Mouse (Mus musculus): ENCODE measurements around the gene Senp2. TPM values are rescaled to one million over a fixed set of nuclear protein-coding genes. Genes with fewer than 3 reads are reported as not detected.

The Senp2 gene
- polyA plus RNA-seq, 1 experiment: 87.9 TPM

DNA sequence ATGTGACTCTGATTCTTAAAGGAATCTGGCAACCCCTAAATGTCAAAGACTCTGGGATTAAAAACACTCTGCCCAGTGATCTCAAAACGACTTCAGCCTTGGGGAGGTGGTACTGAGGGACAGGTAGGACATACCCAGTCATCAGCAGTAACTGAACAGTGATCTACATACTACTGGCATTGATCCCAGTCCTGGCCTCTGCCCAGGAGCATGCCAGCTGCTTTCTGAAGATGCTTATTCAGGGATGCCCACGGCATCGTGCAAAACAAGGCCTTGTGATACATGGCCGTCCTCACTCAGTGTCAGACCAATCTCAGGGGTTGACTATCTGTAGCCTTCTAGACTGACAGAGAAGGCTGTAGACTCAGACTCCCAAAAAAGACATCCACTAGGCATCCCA is 76.1 kb downstream of the Senp2 start:
- Histone ChIP-seq H3K27me3 (ENCODE audit: control insufficient read depth, insufficient read depth, low read length, poor library complexity, severe bottlenecking) (no peaks in the 10 kb centered on the region), H3K4me3 (ENCODE audit: low read depth, low read length) (no peak overlapping the region), H3K9ac (ENCODE audit: low read depth, poor library complexity, severe bottlenecking) (no peak overlapping the region), H3K4me1 (ENCODE audit: control insufficient read depth, insufficient read depth, low read length) (no peaks in the 10 kb centered on the region), H3K27ac (ENCODE audit: insufficient read depth, low read length) (no peak overlapping the region), H3K36me3 (ENCODE audit: control insufficient read depth, insufficient read depth, low read length, poor library complexity, severe bottlenecking) (no peaks in the 10 kb centered on the region), H3K9me3 (replicated peaks; ENCODE audit: control insufficient read depth, insufficient read depth, low read length, poor library complexity, severe bottlenecking) (no peaks in the 10 kb centered on the region)
- TF ChIP-seq POLR2A (IDR thresholded peaks at IDR 0.05; ENCODE audit: insufficient read depth, low read length): no peak
- TF ChIP-seq CTCF (IDR thresholded peaks at IDR 0.05; ENCODE audit: low read depth, low read length): no peak
- no peak for TF ChIP-seq EP300 (IDR thresholded peaks at IDR 0.05; ENCODE audit: insufficient read depth, low read depth, low read length)

DNA sequence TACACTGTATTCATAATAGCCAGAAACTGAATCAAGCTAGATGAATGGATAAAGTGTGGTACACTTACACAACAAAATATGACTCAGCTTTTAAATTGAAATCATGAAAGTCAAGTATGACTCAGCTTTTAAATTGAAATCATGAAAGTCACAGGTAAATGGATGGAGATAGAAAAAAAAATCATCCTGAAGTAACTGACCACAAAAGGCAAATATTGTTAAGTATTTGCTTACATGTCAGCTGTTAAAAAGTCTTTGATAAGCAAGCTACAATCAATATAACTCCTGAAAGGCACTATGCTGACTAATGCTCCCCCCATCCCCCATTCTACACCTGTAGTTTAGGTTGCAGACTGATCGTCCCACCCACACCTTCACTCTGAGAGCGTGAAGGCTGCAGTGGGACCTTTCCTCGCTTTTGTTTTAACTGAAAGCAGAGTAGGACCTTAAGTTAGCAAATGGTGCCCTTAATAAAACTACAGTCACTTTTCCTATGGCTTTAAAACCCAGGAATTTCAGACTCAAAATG is 82.0 kb downstream of the Senp2 start:
- Histone ChIP-seq H3K36me3 (ENCODE audit: control insufficient read depth, insufficient read depth, low read length, poor library complexity, severe bottlenecking) (no peaks in the 10 kb centered on the region), H3K27ac (ENCODE audit: insufficient read depth, low read length) (no peak overlapping the region), H3K4me3 (ENCODE audit: low read depth, low read length) (no peak overlapping the region), H3K9me3 (replicated peaks; ENCODE audit: control insufficient read depth, insufficient read depth, low read length, poor library complexity, severe bottlenecking) (no peaks in the 10 kb centered on the region), H3K27me3 (ENCODE audit: control insufficient read depth, insufficient read depth, low read length, poor library complexity, severe bottlenecking) (no peaks in the 10 kb centered on the region), H3K4me1 (ENCODE audit: control insufficient read depth, insufficient read depth, low read length) (peaks cover 5% of the 10 kb centered on the region), H3K9ac (ENCODE audit: low read depth, poor library complexity, severe bottlenecking) (no peak overlapping the region)
- TF ChIP-seq EP300 (IDR thresholded peaks at IDR 0.05; ENCODE audit: insufficient read depth, low read depth, low read length) (no peak), CTCF (IDR thresholded peaks at IDR 0.05; ENCODE audit: low read depth, low read length) (no peak), POLR2A (IDR thresholded peaks at IDR 0.05; ENCODE audit: insufficient read depth, low read length) (no peak)

DNA sequence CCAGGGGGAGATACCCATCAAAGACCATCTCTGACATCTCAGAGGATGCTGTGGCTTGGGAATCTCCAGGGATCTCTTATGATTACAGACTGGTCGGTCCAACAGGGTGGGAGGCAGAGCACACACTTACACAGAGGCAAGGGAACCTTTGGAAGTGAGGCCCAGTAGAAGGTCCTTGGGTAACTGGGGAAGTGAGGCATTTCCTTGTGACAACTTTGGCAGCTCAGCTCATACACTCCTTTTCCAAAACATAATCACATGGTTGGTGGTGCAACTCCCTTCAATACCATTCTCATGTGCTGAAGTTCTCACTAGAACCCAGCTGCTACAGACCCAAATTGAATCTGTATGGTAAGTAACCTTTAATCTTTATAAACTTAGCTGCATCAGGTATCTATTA is 86.5 kb downstream of the Senp2 start:
- Histone ChIP-seq H3K9me3 (replicated peaks; ENCODE audit: control insufficient read depth, insufficient read depth, low read length, poor library complexity, severe bottlenecking) (peaks cover 3% of the 10 kb centered on the region), H3K27me3 (ENCODE audit: control insufficient read depth, insufficient read depth, low read length, poor library complexity, severe bottlenecking) (no peaks in the 10 kb centered on the region), H3K36me3 (ENCODE audit: control insufficient read depth, insufficient read depth, low read length, poor library complexity, severe bottlenecking) (no peaks in the 10 kb centered on the region), H3K27ac (ENCODE audit: insufficient read depth, low read length) (no peak overlapping the region), H3K9ac (ENCODE audit: low read depth, poor library complexity, severe bottlenecking) (no peak overlapping the region), H3K4me3 (ENCODE audit: low read depth, low read length) (no peak overlapping the region), H3K4me1 (ENCODE audit: control insufficient read depth, insufficient read depth, low read length) (peaks cover 8% of the 10 kb centered on the region)
- TF ChIP-seq EP300 (IDR thresholded peaks at IDR 0.05; ENCODE audit: insufficient read depth, low read depth, low read length) (no peak), POLR2A (IDR thresholded peaks at IDR 0.05; ENCODE audit: insufficient read depth, low read length) (no peak), CTCF (IDR thresholded peaks at IDR 0.05; ENCODE audit: low read depth, low read length) (no peak)

DNA sequence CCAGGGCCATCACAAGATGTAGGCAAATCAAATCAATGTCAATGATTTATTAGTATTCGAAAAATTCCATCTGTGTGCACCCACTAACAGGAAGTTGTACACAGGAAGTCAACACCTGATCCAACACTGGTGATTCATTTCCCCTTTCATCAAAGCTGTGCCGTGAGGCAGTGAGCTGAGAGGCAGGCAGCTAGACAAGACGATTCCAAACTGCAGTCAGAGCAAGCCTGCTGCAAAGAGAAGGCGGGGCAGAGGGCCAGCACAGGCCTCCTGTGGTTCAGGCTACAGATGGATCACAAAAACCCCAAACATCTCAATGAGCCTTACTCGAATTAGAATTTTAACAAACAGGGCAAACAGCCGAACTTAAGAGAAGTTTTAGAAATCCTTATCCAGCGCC is 88.4 kb downstream of the Senp2 start:
- Histone ChIP-seq H3K27me3 (ENCODE audit: control insufficient read depth, insufficient read depth, low read length, poor library complexity, severe bottlenecking) (no peaks in the 10 kb centered on the region), H3K9ac (ENCODE audit: low read depth, poor library complexity, severe bottlenecking) (peak overlapping the region; percentile 18; the same call in 1 of the 2 replicates), H3K4me3 (ENCODE audit: low read depth, low read length) (no peak overlapping the region), H3K27ac (ENCODE audit: insufficient read depth, low read length) (peak overlapping the region; percentile 69), H3K4me1 (ENCODE audit: control insufficient read depth, insufficient read depth, low read length) (peaks cover 3% of the 10 kb centered on the region), H3K36me3 (ENCODE audit: control insufficient read depth, insufficient read depth, low read length, poor library complexity, severe bottlenecking) (no peaks in the 10 kb centered on the region), H3K9me3 (replicated peaks; ENCODE audit: control insufficient read depth, insufficient read depth, low read length, poor library complexity, severe bottlenecking) (peaks cover 3% of the 10 kb centered on the region)
- TF ChIP-seq EP300 (IDR thresholded peaks at IDR 0.05; ENCODE audit: insufficient read depth, low read depth, low read length) (no peak), CTCF (IDR thresholded peaks at IDR 0.05; ENCODE audit: low read depth, low read length) (no peak), POLR2A (IDR thresholded peaks at IDR 0.05; ENCODE audit: insufficient read depth, low read length) (no peak)

Other genes starting within 250 kb of the Senp2 start
- gene Ehhadh, start 221.7 kb upstream of the Senp2 start, polyA plus RNA-seq (2011; ENCODE audit: insufficient read depth, insufficient read length, low read depth, missing spikeins): 3.1 and 3.9 TPM in 2 replicates
- 2.1 and 2.3 TPM in 2 replicates for gene Map3k13, start 215.1 kb upstream of the Senp2 start, polyA plus RNA-seq (2011; ENCODE audit: insufficient read depth, insufficient read length, low read depth, missing spikeins)
- gene Tmem41a, start 61.9 kb upstream of the Senp2 start, polyA plus RNA-seq (2011; ENCODE audit: insufficient read depth, insufficient read length, low read depth, missing spikeins): 10.8 and 14.3 TPM in 2 replicates
- gene Liph, start 13.8 kb upstream of the Senp2 start, polyA plus RNA-seq (2011; ENCODE audit: insufficient read depth, insufficient read length, low read depth, missing spikeins): 7.9 and 11.2 TPM in 2 replicates
- 89.0 and 92.6 TPM in 2 replicates for gene Igf2bp2, start 153.8 kb downstream of the Senp2 start, polyA plus RNA-seq (2011; ENCODE audit: insufficient read depth, insufficient read length, low read depth, missing spikeins)